8 mouse cellular contexts compared by ENCODE assay signal in the genomic region with DNA sequence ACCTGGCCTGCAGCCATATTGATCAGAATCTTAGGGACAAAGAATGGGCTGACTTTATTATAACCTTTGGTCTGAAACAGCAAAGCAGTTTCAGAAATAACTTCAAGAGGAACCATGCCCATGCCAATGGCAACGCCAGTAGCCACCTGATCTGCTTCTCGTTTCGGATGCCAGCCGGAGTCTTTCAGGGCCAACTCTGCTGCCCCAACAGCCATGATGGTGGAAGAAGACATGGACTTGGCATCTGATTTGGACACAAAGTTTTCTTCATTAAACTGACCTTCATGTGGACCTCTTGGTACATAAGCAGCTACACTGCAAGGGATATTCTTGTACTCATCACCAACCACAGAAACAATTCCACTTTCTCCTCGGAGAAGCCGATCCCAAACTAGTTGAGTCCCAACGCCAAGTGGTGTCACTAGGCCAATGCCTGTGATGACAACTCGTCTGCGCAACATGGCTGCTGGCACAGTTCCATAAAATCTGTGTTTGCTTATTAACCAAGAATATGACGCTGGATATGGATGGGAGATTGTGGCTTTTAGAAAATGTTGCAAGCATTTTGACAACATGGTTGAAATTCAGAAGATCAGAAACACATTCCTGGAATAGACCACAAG. TPM values are rescaled to one million over a fixed set of nuclear protein-coding genes. Genes with fewer than 3 reads are reported as not detected.
DNase-seq lines count a peak whose midpoint lies in the region; ATAC-seq and TF ChIP-seq lines count a peak whose summit lies in the region.

No protein-coding gene starts in this region.

- TF ChIP-seq CTCF in heart, adult 2 months (IDR thresholded peaks at IDR 0.05): no peak
- TF ChIP-seq CTCF in MEL (IDR thresholded peaks at IDR 0.05 in 2 of 3, conservative IDR thresholded peaks at IDR 0.05 in 1 of 3; ENCODE audit: control insufficient read depth in 1 of 3, insufficient read depth in 1 of 3, low read depth in 2 of 3, low read length in 3 of 3, poor library complexity in 1 of 3, severe bottlenecking in 1 of 3): no peak

- no peak for DNase-seq in heart, adult 2 months
- DNase-seq in heart, postnatal 14 days: no peak
- no peak for DNase-seq in MEL (ENCODE audit: low read depth, low spot score)
- DNase-seq in limb, embryonic 14.5 days (ENCODE audit: low spot score): no peak
- DNase-seq in thymus, adult 18-20 months: no peak
- DNase-seq in spleen, postnatal 4 days (ENCODE audit: low spot score in 2 of 2): no peak

- H3K27ac ChIP-seq in heart, adult 2 months: peak overlapping the region; percentile 90
- H3K27ac ChIP-seq in MEL (ENCODE audit: control insufficient read depth, low read depth, low read length): peak overlapping the region; percentile 93
- H3K27ac ChIP-seq in forebrain, embryonic 12.5 days: no peak overlapping the region
- H3K27ac ChIP-seq in limb, embryonic 14.5 days (replicated peaks; ENCODE audit: low read depth, low read length): no peak overlapping the region
- H3K27ac ChIP-seq in stomach, embryonic 15.5 days: peak overlapping the region; percentile 88; the same call in 1 of the 2 replicates

- TF ChIP-seq POLR2A in heart, adult 2 months (IDR thresholded peaks at IDR 0.05; ENCODE audit: insufficient read depth, low read depth, low read length): no peak
- no peak for TF ChIP-seq POLR2A in MEL (IDR thresholded peaks at IDR 0.05; ENCODE audit: control insufficient read depth in 1 of 2, insufficient read depth in 1 of 2, low read depth in 1 of 2, low read length in 2 of 2, poor library complexity in 1 of 2)
- no peak for TF ChIP-seq POLR2A in limb, embryonic 14.5 days (IDR thresholded peaks at IDR 0.05; ENCODE audit: borderline replicate concordance, extremely low read depth, insufficient read depth, insufficient read length)

- H3K9me3 ChIP-seq in MEL (replicated peaks; ENCODE audit: insufficient read depth, low read length): no peaks in the 10 kb centered on the region
- 0 out of 2 replicates have a peak, but pooled peaks cover 4% of the 10 kb centered on the region for H3K9me3 ChIP-seq in forebrain, embryonic 12.5 days
- no peaks in the 10 kb centered on the region for H3K9me3 ChIP-seq in limb, embryonic 14.5 days (ENCODE audit: control insufficient read depth, low read length)
- H3K9me3 ChIP-seq in stomach, embryonic 15.5 days: no peaks in the 10 kb centered on the region

- no peak overlapping the region for H3K9ac ChIP-seq in heart, adult 2 months (ENCODE audit: low read depth, low read length)
- H3K9ac ChIP-seq in MEL (ENCODE audit: control insufficient read depth, low read depth, low read length, poor library complexity, severe bottlenecking): peak overlapping the region; percentile 88
- no peak overlapping the region for H3K9ac ChIP-seq in forebrain, embryonic 12.5 days
- H3K9ac ChIP-seq in limb, embryonic 14.5 days (ENCODE audit: low read depth, low read length, severe bottlenecking): no peak overlapping the region
- H3K9ac ChIP-seq in stomach, embryonic 15.5 days: no peak overlapping the region

- 90% methylated on average over 10 of the region's 10 CpGs for WGBS in heart, adult 2 months
- WGBS in forebrain, embryonic 12.5 days: 94% methylated on average over 10 of the region's 10 CpGs
- WGBS in limb, embryonic 14.5 days: 96% methylated on average over 10 of the region's 10 CpGs
- WGBS in stomach, embryonic 15.5 days: 95% methylated on average over 10 of the region's 10 CpGs

- intact Hi-C loops in heart, adult 2 months (cut with DNase I): loop anchor here (2.0 kb wide), 1 partner anchor 138 kb away; no protein-coding TSS in a partner anchor
- intact Hi-C loops in heart, postnatal 14 days (cut with DNase I): loop anchor here (10.0 kb wide), 1 partner anchor 72 kb away; no protein-coding TSS in a partner anchor

- H3K36me3 ChIP-seq in heart, adult 2 months (ENCODE audit: control insufficient read depth, insufficient read depth, low read length): peaks cover 3% of the 10 kb centered on the region
- peaks cover 0 to 34% of the 10 kb centered on the region in 2 experiments; a peak in 2 of 4 replicates for H3K36me3 ChIP-seq in MEL (ENCODE audit: control insufficient read depth in 1 of 2, insufficient read depth in 2 of 2, low read length in 2 of 2)
- no peaks in the 10 kb centered on the region for H3K36me3 ChIP-seq in forebrain, embryonic 12.5 days (replicated peaks)
- no peaks in the 10 kb centered on the region; the same call in 1 of the 2 replicates for H3K36me3 ChIP-seq in limb, embryonic 14.5 days (ENCODE audit: control insufficient read depth, insufficient read depth, low read length)
- H3K36me3 ChIP-seq in stomach, embryonic 15.5 days: no peaks in the 10 kb centered on the region

- H3K4me2 ChIP-seq in forebrain, embryonic 12.5 days: peak overlapping the region; percentile 65; the same call in 1 of the 2 replicates
- H3K4me2 ChIP-seq in limb, embryonic 14.5 days (replicated peaks; ENCODE audit: low read depth, low read length, severe bottlenecking): peak overlapping the region; percentile 59
- H3K4me2 ChIP-seq in stomach, embryonic 15.5 days: peak overlapping the region; percentile 66

- no peak for TF ChIP-seq RAD21 in MEL (IDR thresholded peaks at IDR 0.05; ENCODE audit: low read depth, low read length)

- no peak for TF ChIP-seq EP300 in heart, adult 2 months (IDR thresholded peaks at IDR 0.05; ENCODE audit: insufficient read depth, low read depth, low read length)
- TF ChIP-seq EP300 in MEL (IDR thresholded peaks at IDR 0.05; ENCODE audit: low read depth in 1 of 2, low read length in 2 of 2): no peak

- ATAC-seq in forebrain, embryonic 12.5 days (ENCODE audit: low FRiP score): no peak
- ATAC-seq in limb, embryonic 14.5 days (ENCODE audit: low FRiP score, low read depth): no peak
- no peak for ATAC-seq in stomach, embryonic 15.5 days (ENCODE audit: insufficient read depth, low FRiP score, low read depth)

- H3K79me2 ChIP-seq in heart, adult 2 months (replicated peaks; ENCODE audit: control insufficient read depth, insufficient read depth, low read length): no peaks in the 10 kb centered on the region
- H3K79me2 ChIP-seq in MEL (ENCODE audit: control insufficient read depth, insufficient read depth, low read length, poor library complexity): no peaks in the 10 kb centered on the region; the same call in 1 of the 2 replicates

- H3K4me1 ChIP-seq in heart, adult 2 months (ENCODE audit: control insufficient read depth, insufficient read depth, low read length): no peaks in the 10 kb centered on the region
- H3K4me1 ChIP-seq in MEL (ENCODE audit: control insufficient read depth in 1 of 2, insufficient read depth in 2 of 2, low read length in 2 of 2): peaks cover 23 to 28% of the 10 kb centered on the region in 2 experiments
- peaks cover 9% of the 10 kb centered on the region for H3K4me1 ChIP-seq in forebrain, embryonic 12.5 days
- H3K4me1 ChIP-seq in limb, embryonic 14.5 days (ENCODE audit: control insufficient read depth, insufficient read depth, low read length): peaks cover 4% of the 10 kb centered on the region
- H3K4me1 ChIP-seq in stomach, embryonic 15.5 days: peaks cover 5% of the 10 kb centered on the region; the same call in 1 of the 2 replicates

- no peaks in the 10 kb centered on the region for H3K27me3 ChIP-seq in heart, adult 2 months (ENCODE audit: control insufficient read depth, insufficient read depth, low read length)
- H3K27me3 ChIP-seq in MEL (ENCODE audit: control insufficient read depth in 1 of 2, insufficient read depth in 2 of 2, low read length in 2 of 2): no peaks in the 10 kb centered on the region
- H3K27me3 ChIP-seq in forebrain, embryonic 12.5 days: no peaks in the 10 kb centered on the region
- no peaks in the 10 kb centered on the region for H3K27me3 ChIP-seq in limb, embryonic 14.5 days (ENCODE audit: control insufficient read depth, insufficient read depth, low read length)
- H3K27me3 ChIP-seq in stomach, embryonic 15.5 days (replicated peaks): no peaks in the 10 kb centered on the region

- H3K4me3 ChIP-seq in heart, adult 2 months: peak overlapping the region; percentile 66
- peak overlapping the region; percentile 60 to 83 for H3K4me3 ChIP-seq in MEL (ENCODE audit: control insufficient read depth in 1 of 2, insufficient read depth in 1 of 2, low read depth in 2 of 2, low read length in 2 of 2)
- peak overlapping the region; percentile 50; the same call in 1 of the 2 replicates for H3K4me3 ChIP-seq in forebrain, embryonic 12.5 days (replicated peaks)
- H3K4me3 ChIP-seq in limb, embryonic 14.5 days (replicated peaks; ENCODE audit: low read length): peak overlapping the region; percentile 55
- peak overlapping the region; percentile 61 for H3K4me3 ChIP-seq in stomach, embryonic 15.5 days (replicated peaks)

TF ChIP-seq in MEL, 35 proteins besides CTCF, POLR2A, EP300 and RAD21 (continues in another document):
- TF ChIP-seq SIN3A (IDR thresholded peaks at IDR 0.05; ENCODE audit: low read length): no peak
- no peak for TF ChIP-seq BHLHE40 (IDR thresholded peaks at IDR 0.05; ENCODE audit: borderline replicate concordance, low read depth, low read length)
- TF ChIP-seq RCOR1 (IDR thresholded peaks at IDR 0.05; ENCODE audit: low read depth, low read length): no peak
- no peak for TF ChIP-seq POLR2AphosphoS2 (IDR thresholded peaks at IDR 0.05; ENCODE audit: low read length)
- no peak for TF ChIP-seq HCFC1 (IDR thresholded peaks at IDR 0.05; ENCODE audit: low read depth, low read length)

RNA-seq across cellular contexts. Expression of a gene that starts 6.8 kb away (rescaled TPM):
- 10 to 100 TPM; 30.7 to 31.2 TPM for total RNA-seq in heart, adult 2 months (2021)
- polyA plus RNA-seq in heart, adult 2 months (2012; rRNA removed): 19.2 and 22.6 TPM in 2 replicates
- total RNA-seq in heart, postnatal 14 days (2021): 10 to 100 TPM; 36.7 to 37.6 TPM
- 17.9 and 26.7 TPM in 2 replicates for total RNA-seq in MEL (2012; rRNA removed)
- polyA plus RNA-seq in MEL (2012; ENCODE audit: insufficient read depth in 1 of 2, insufficient read length in 2 of 2, low read depth in 1 of 2, low replicate concordance in 2 of 2, missing spikeins in 1 of 2): 10 to 100 TPM in 1 of 2 experiments, not detected in 1; 28.7 TPM
- polyA plus RNA-seq in forebrain, embryonic 12.5 days (2016; fragmentation: Nextera tagmentation; extraction: Ambion mirVana): 26.9 and 29.2 TPM in 2 replicates
- polyA plus RNA-seq in limb, embryonic 14.5 days (2012; rRNA removed): 22.1 and 22.8 TPM in 2 replicates
- 45.3 and 47.3 TPM in 2 replicates for polyA plus RNA-seq in limb, embryonic 14.5 days (2014; fragmentation: Nextera tagmentation; extraction: Ambion mirVana)
- 38.7 and 40.4 TPM in 2 replicates for polyA plus RNA-seq in stomach, embryonic 15.5 days (2015; fragmentation: Nextera tagmentation; extraction: Ambion mirVana)

RNA-seq across cellular contexts. Expression of a gene that starts 7.3 kb away (rescaled TPM):
- 10 to 100 TPM; 19.5 to 23.0 TPM for total RNA-seq in heart, adult 2 months (2021)
- 12.7 and 22.2 TPM in 2 replicates for polyA plus RNA-seq in heart, adult 2 months (2012; rRNA removed)
- 10 to 100 TPM; 18.7 to 18.8 TPM for total RNA-seq in heart, postnatal 14 days (2021)
- 5.4 and 6.4 TPM in 2 replicates for total RNA-seq in MEL (2012; rRNA removed)
- polyA plus RNA-seq in MEL (2012; ENCODE audit: insufficient read depth in 1 of 2, insufficient read length in 2 of 2, low read depth in 1 of 2, low replicate concordance in 2 of 2, missing spikeins in 1 of 2): 1 to 10 TPM in 1 of 2 experiments, not detected in 1; 8.9 TPM
- polyA plus RNA-seq in forebrain, embryonic 12.5 days (2016; fragmentation: Nextera tagmentation; extraction: Ambion mirVana): 1.7 and 2.3 TPM in 2 replicates
- 4.6 and 4.8 TPM in 2 replicates for polyA plus RNA-seq in limb, embryonic 14.5 days (2012; rRNA removed)
- 1.3 and 1.9 TPM in 2 replicates for polyA plus RNA-seq in limb, embryonic 14.5 days (2014; fragmentation: Nextera tagmentation; extraction: Ambion mirVana)
- 2.4 and 3.0 TPM in 2 replicates for polyA plus RNA-seq in stomach, embryonic 15.5 days (2015; fragmentation: Nextera tagmentation; extraction: Ambion mirVana)

Comparison
In these comparisons a context has a peak if more than half of its experiments do, and no peak if none do; other contexts are left out.
1. H3K27ac ChIP-seq: peak in heart, adult 2 months (single experiment), MEL (single experiment) and stomach, embryonic 15.5 days (single experiment); none in forebrain, embryonic 12.5 days (single experiment) and limb, embryonic 14.5 days (single experiment).
2. Peak in every context shown above with its lines, with median percentiles within 50 percentile points of each other: H3K4me3 ChIP-seq and H3K4me2 ChIP-seq.